Mouse (Mus musculus) thymus, adult 2 months (tissue): ENCODE results near the gene Ltk.

Source experiments
- CTCF ChIP-seq: fragments of 200-500 bp; IDR thresholded peaks from 2 replicates; pipeline ENCODE4 v1.5.1; 2012; ENCODE audit warnings: mild to moderate bottlenecking, control low read depth, low read length, moderate library complexity, borderline replicate concordance; ENCODE audit not compliant: control insufficient read depth, poor library complexity, insufficient read depth; ENCODE audit errors: extremely low read depth
- POLR2A ChIP-seq: fragments of 200-500 bp; IDR thresholded peaks from 2 replicates; pipeline ENCODE4 v1.6.1; 2012; ENCODE audit warnings: mild to moderate bottlenecking, low read length, control low read depth, moderate library complexity; ENCODE audit not compliant: control insufficient read depth, poor library complexity, insufficient read depth; ENCODE audit errors: extremely low read depth

DNA sequence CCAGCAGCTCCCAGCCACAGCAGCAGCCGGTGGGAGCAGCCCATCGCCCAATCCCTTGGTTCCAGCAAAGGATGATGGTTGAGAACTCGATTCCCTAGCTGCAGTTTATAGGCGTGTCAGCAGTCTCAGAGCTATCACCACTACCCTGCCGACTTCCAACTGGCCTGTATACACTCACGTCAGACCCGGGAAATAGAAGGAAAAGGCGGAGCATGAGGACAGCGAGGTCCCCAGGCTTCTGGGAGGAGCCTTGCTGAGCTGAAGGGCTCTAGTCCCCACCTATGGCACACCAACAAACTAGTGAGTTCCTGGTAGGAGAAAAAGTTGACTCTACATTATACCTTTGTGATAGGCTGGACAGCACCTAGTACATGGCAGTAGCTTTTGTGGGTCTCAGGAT, at the start of gene Ltk:
- TF ChIP-seq CTCF (no peak), POLR2A (no peak)
